Mouse (Mus musculus) midbrain, embryonic 12.5 days (tissue): Measurements from ENCODE around the gene Get4. TPM values are rescaled to one million over a fixed set of nuclear protein-coding genes. Genes with fewer than 3 reads are reported as not detected.

ENCODE experiments used
- ATAC-seq: fragments of 200-750 bp; cut with Nextera tagmentation; 2 replicates; pipeline ENCODE4 v1.8.0; 2017; ENCODE audit warnings: low read depth, moderate TSS enrichment, moderate library complexity; ENCODE audit not compliant: low FRiP score
- H3K27ac ChIP-seq: fragments of 300-500 bp; sonication (generic); replicated peaks from 2 replicates; pipeline ENCODE4 v1.5.1; 2016; ENCODE audit warnings: mild to moderate bottlenecking
- H3K27me3 ChIP-seq: fragments of 300-500 bp; sonication (generic); 2 replicates; pipeline ENCODE4 v1.6.1; 2016; ENCODE audit warnings: mild to moderate bottlenecking
- H3K36me3 ChIP-seq: fragments of 300-500 bp; sonication (generic); 2 replicates; pipeline ENCODE4 v1.6.1; 2016
- H3K4me1 ChIP-seq: fragments of 300-500 bp; sonication (generic); 2 replicates; pipeline ENCODE4 v1.6.1; 2016
- H3K4me2 ChIP-seq: fragments of 300-500 bp; sonication (generic); replicated peaks from 2 replicates; pipeline ENCODE4 v1.6.1; 2016; ENCODE audit warnings: mild to moderate bottlenecking, moderate library complexity
- H3K4me3 ChIP-seq: fragments of 300-500 bp; sonication (generic); 2 replicates; pipeline ENCODE4 v1.5.1; 2016; ENCODE audit warnings: mild to moderate bottlenecking
- H3K9ac ChIP-seq: fragments of 300-500 bp; sonication (generic); replicated peaks from 2 replicates; pipeline ENCODE4 v1.6.1; 2016; ENCODE audit warnings: mild to moderate bottlenecking, moderate library complexity
- H3K9me3 ChIP-seq: fragments of 300-500 bp; sonication (generic); 2 replicates; pipeline ENCODE4 v1.6.1; 2016; ENCODE audit warnings: mild to moderate bottlenecking
- WGBS: fragments of 180-500 bp; shearing (Covaris S2); methylation state at CpG from one replicate; pipeline ENCODE4 v1.1.7; 2016; 5-methylcytosine and 5-hydroxymethylcytosine counted together
- polyA plus RNA-seq: library from polyadenylated mRNA; unstranded; fragments of >200 nt; fragmentation: Nextera tagmentation; extraction: Ambion mirVana; gene quantifications from 2 replicates; pipeline ENCODE4 v1.2.1, GENCODE M21; 2016

Get4 gene
- polyA plus RNA-seq, 1 experiment from 2014 or later = 132 TPM

GRCm38 (mm10) chr5:139259853-139260252 is 7.7 kb downstream of the Get4 start:
- peaks cover 9% of the 10 kb centered on the region; the same call in 1 of the 2 replicates for H3K4me1 ChIP-seq
- no peaks in the 10 kb centered on the region for H3K9me3 ChIP-seq
- H3K27me3 ChIP-seq = no peaks in the 10 kb centered on the region
- WGBS = 85% methylated on average over 5 of the region's 5 CpGs
- no peak overlapping the region for H3K4me2 ChIP-seq
- H3K9ac ChIP-seq = no peak overlapping the region; the same call in 1 of the 2 replicates
- peaks cover 73% of the 10 kb centered on the region for H3K36me3 ChIP-seq
- ATAC-seq = no peak
- no peak overlapping the region for H3K4me3 ChIP-seq
- H3K27ac ChIP-seq = no peak overlapping the region

GRCm38 (mm10) chr5:139261403-139261802 is 9.3 kb downstream of the Get4 start:
- Histone ChIP-seq H3K9ac (no peak overlapping the region), H3K36me3 (peaks cover 80% of the 10 kb centered on the region), H3K27ac (no peak overlapping the region), H3K27me3 (no peaks in the 10 kb centered on the region), H3K4me2 (no peak overlapping the region), H3K4me1 (0 out of 2 replicates have a peak, but pooled peaks cover 4% of the 10 kb centered on the region), H3K9me3 (no peaks in the 10 kb centered on the region), H3K4me3 (no peak overlapping the region)
- 91% methylated on average over 4 of the region's 4 CpGs for WGBS
- no peak for ATAC-seq

DNA sequence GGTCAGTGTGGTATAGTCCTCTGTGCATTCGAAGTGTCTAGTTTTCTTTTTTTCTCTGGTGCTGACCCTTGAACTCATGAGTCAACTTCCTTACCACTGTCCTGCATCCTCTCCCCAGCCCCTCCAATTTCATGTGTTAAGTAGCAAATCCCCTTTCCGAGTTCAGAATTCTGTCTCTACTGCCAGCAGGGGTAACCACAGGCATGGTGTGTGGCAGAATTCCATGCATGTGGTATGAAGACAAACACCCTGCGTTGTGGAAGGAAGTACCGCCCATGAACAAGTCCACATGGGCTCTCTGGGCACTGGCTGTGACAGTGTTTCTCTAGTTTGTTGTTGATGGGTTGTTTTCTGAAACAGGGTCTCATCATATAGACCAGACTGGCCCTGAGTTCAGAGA is 15.5 kb downstream of the Get4 start:
- H3K4me1 ChIP-seq = peaks cover 4% of the 10 kb centered on the region
- H3K9me3 ChIP-seq = no peaks in the 10 kb centered on the region
- H3K27ac ChIP-seq = no peak overlapping the region
- no peak overlapping the region for H3K4me2 ChIP-seq
- WGBS = 89% methylated on average over 4 of the region's 4 CpGs
- H3K27me3 ChIP-seq = no peaks in the 10 kb centered on the region
- ATAC-seq = no peak
- H3K4me3 ChIP-seq = no peak overlapping the region
- no peak overlapping the region for H3K9ac ChIP-seq
- H3K36me3 ChIP-seq = peaks cover 66% of the 10 kb centered on the region

GRCm38 (mm10) chr5:139270806-139271521 is 18.8 kb downstream of the Get4 start:
- Histone ChIP-seq H3K4me3 (no peak overlapping the region), H3K4me1 (peaks cover 4% of the 10 kb centered on the region), H3K9me3 (no peaks in the 10 kb centered on the region), H3K27ac (no peak overlapping the region), H3K36me3 (peaks cover 33% of the 10 kb centered on the region), H3K9ac (no peak overlapping the region), H3K4me2 (no peak overlapping the region), H3K27me3 (no peaks in the 10 kb centered on the region)
- WGBS = 71% methylated on average over 16 of the region's 16 CpGs
- no peak for ATAC-seq

- H3K4me3 ChIP-seq = no peak overlapping the region
- 44% methylated on average over 8 of the region's 8 CpGs for WGBS
- H3K27me3 ChIP-seq = no peaks in the 10 kb centered on the region
- no peak overlapping the region for H3K4me2 ChIP-seq
- H3K9me3 ChIP-seq = no peaks in the 10 kb centered on the region
- no peak for ATAC-seq
- no peak overlapping the region for H3K9ac ChIP-seq
- no peak overlapping the region for H3K27ac ChIP-seq
- H3K4me1 ChIP-seq = peaks cover 4% of the 10 kb centered on the region
- peaks cover 22% of the 10 kb centered on the region for H3K36me3 ChIP-seq
Observed at GRCm38 (mm10) chr5:139271994-139272554, 19.9 kb downstream of the Get4 start.

DNA sequence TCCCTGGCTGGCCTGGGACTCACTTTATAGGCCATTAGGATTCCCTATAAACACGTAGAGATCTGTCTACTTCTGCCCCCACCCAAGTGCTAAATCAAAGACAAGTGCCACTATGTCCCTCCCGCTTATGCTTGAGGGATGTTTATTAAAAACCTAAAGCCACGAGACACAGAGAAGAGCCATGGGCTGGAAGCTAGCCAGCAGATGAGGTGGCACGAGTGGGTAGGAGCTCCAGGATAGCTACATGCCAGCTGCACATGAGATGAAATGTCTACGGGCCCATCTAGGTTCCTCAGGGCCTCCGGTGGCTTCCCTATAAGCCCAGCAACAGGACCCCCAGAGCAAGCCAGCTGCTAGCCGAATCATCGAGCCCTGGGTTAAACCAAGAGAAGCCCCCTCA is 25.2 kb downstream of the Get4 start:
- no peaks in the 10 kb centered on the region; the same call in 1 of the 2 replicates for H3K27me3 ChIP-seq
- no peak overlapping the region for H3K9ac ChIP-seq
- no peaks in the 10 kb centered on the region for H3K4me1 ChIP-seq
- WGBS = 82% methylated on average over 8 of the region's 8 CpGs
- no peaks in the 10 kb centered on the region for H3K36me3 ChIP-seq
- no peak overlapping the region for H3K27ac ChIP-seq
- no peak overlapping the region for H3K4me2 ChIP-seq
- H3K9me3 ChIP-seq = no peaks in the 10 kb centered on the region
- no peak for ATAC-seq
- no peak overlapping the region for H3K4me3 ChIP-seq

GRCm38 (mm10) chr5:139281373-139282112 is 29.4 kb downstream of the Get4 start:
- peaks cover 3% of the 10 kb centered on the region; the same call in 1 of the 2 replicates for H3K27me3 ChIP-seq
- H3K9me3 ChIP-seq = no peaks in the 10 kb centered on the region
- WGBS = 66% methylated on average over 10 of the region's 11 CpGs
- H3K9ac ChIP-seq = no peak overlapping the region
- no peaks in the 10 kb centered on the region for H3K4me1 ChIP-seq
- no peak overlapping the region for H3K4me2 ChIP-seq
- no peak for ATAC-seq
- H3K4me3 ChIP-seq = no peak overlapping the region
- no peaks in the 10 kb centered on the region for H3K36me3 ChIP-seq
- H3K27ac ChIP-seq = no peak overlapping the region

DNA sequence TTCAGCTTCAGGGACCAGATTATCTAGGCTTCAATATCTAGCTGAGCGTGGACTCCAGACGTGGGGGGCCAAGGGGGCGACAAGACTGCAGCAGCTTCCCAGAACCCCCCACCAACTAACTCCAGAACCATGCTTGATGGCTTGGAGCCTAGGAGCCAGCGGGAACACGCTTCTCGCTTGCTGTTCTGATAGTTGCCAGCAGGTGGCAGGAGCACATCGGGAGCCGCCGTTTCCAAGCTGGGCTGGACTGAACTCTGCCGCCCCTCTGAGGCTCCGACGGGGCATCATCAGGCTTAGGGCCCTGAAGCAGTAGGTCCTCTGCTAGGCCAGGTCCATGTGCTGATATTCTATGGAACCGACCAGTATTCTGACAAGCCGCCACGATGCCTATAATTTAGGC is 30.1 kb downstream of the Get4 start:
- WGBS = 6% methylated on average over 15 of the region's 15 CpGs
- no peaks in the 10 kb centered on the region for H3K4me1 ChIP-seq
- no peaks in the 10 kb centered on the region for H3K36me3 ChIP-seq
- ATAC-seq = no peak; the same call in 1 of the 2 replicates
- no peak overlapping the region for H3K27ac ChIP-seq
- H3K9me3 ChIP-seq = no peaks in the 10 kb centered on the region
- peaks cover 3% of the 10 kb centered on the region; the same call in 1 of the 2 replicates for H3K27me3 ChIP-seq
- no peak overlapping the region for H3K9ac ChIP-seq
- no peak overlapping the region for H3K4me2 ChIP-seq
- H3K4me3 ChIP-seq = no peak overlapping the region

DNA sequence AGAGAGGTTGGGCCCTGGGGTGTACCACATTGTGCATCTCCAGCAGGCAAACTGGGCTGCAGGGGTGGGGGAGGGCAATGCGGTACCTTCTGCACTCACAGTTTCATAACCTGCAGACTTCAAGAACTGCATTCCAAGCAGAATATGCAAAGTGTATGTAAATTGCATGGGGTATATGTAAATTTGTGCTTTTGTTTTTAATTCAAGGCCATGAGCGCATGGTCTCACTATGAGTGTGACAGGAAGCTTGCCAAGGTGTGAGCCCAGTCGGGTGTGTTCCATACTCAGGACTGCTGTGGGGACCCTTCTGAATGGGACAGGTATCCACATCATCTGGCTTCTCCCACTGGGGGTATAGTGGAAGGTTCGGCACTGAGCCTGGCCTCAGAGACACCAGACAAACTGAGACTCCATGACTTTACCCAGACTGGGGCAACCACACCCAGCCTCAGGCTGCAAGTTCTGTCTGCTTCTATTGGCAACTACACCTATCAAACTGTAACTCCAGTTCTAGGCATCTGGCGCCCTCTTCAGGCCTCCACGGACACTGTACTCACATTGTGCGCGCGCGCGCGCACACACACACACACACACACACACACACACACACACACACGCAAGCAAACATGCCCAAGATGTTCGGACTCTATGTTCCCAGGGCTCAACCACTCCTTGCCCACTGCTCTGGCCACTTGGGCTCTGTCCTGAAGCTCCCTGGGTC is 31.5 kb downstream of the Get4 start:
- no peak overlapping the region for H3K4me3 ChIP-seq
- 95% methylated on average over 14 of the region's 14 CpGs for WGBS
- ATAC-seq = no peak
- no peak overlapping the region for H3K9ac ChIP-seq
- H3K4me1 ChIP-seq = no peaks in the 10 kb centered on the region
- no peak overlapping the region for H3K27ac ChIP-seq
- no peaks in the 10 kb centered on the region for H3K36me3 ChIP-seq
- H3K4me2 ChIP-seq = no peak overlapping the region
- H3K9me3 ChIP-seq = no peaks in the 10 kb centered on the region
- peaks cover 3% of the 10 kb centered on the region; the same call in 1 of the 2 replicates for H3K27me3 ChIP-seq

DNA sequence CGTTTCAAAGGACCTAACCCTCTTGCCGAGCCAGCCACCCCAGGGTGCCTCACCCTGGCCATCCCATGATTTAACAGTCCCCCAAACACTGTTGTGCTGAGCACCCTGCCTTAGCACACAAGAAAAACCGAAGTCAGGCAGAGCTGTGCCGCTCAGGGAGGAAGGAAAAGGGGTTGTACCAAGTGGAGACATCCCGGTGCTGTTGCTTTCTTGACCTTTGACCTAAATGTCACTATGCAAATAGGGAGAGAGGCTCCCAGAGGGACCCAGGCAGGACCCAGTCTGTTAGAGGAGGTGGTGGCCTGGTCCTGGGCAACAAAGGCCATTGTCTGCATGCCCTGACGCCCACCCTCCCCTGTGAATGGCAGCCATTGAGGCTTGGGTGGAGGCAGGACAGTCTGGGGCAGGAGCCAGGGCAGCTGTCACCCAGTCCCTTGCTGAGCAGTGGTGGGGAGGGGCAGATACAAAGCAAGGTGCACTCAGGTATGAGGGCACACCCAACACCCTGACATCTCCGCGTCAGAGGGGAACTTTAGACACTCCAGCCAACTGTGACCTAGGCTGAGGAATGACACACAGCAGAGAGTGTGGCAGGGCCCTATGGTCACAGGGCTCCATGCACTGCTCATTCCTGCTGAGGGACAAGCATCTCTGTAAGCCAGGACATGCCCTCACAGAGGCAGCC is 33.4 kb downstream of the Get4 start:
- Histone ChIP-seq H3K4me2 (no peak overlapping the region), H3K36me3 (no peaks in the 10 kb centered on the region), H3K4me3 (no peak overlapping the region), H3K9ac (no peak overlapping the region), H3K27ac (no peak overlapping the region), H3K27me3 (peaks cover 3% of the 10 kb centered on the region; the same call in 1 of the 2 replicates), H3K4me1 (no peaks in the 10 kb centered on the region), H3K9me3 (no peaks in the 10 kb centered on the region)
- no peak for ATAC-seq
- 52% methylated on average over 8 of the region's 8 CpGs for WGBS

DNA sequence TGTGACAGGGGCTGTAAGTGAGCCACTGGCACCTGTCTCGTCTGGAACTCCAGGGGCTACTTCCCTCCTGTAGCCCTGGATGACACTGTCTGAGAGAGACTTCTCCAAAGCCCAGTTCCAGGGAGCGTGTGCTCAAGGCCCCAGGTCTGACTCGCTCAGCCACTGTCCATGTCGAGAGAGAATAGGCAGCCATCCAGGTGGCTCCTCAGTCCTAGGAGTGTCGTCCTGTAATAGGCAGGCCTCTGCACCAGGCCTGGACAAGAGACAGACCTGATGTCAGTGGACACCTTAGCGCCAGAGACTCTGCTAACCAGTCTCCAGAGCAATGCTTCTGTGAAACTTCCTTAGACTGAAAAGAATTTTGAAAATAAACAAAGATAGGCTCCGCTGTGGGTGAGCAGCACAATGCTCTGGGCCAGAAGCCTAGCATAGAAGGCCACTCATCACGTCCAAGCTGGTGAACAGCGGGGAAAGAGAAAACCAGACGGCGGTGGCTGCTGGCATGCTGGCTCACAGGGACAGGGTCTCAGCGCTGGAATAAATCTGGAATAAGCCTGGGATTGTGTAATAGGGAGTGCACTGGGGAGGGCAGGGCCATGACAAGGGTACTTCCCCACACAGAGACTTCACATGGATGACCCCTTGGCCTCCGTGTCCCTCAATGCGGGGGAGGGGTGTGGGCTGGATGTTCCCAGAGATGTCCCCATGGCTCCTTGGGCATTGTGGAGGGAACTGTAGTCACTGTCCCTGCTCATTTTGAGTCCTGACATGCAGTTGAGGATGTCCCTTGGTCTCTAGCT is 34.2 kb downstream of the Get4 start:
- no peak overlapping the region for H3K4me3 ChIP-seq
- H3K4me2 ChIP-seq = no peak overlapping the region
- H3K9me3 ChIP-seq = no peaks in the 10 kb centered on the region
- ATAC-seq = no peak
- no peak overlapping the region for H3K27ac ChIP-seq
- no peak overlapping the region for H3K9ac ChIP-seq
- no peaks in the 10 kb centered on the region for H3K4me1 ChIP-seq
- H3K27me3 ChIP-seq = peaks cover 3% of the 10 kb centered on the region; the same call in 1 of the 2 replicates
- no peaks in the 10 kb centered on the region for H3K36me3 ChIP-seq
- WGBS = 72% methylated on average over 14 of the region's 14 CpGs
